Mouse (Mus musculus): ENCODE data around the gene Zfp60. TPM values are rescaled to one million over a fixed set of nuclear protein-coding genes. Genes with fewer than 3 reads are reported as not detected.
A peak's percentile ranks its signal among the peaks of the same experiment; 100 is the strongest.

The Zfp60 gene
- polyA plus RNA-seq, 1 experiment from 2014 or later, result 47.9 TPM

GRCm38 (mm10) chr7:27794566-27794965, 63.4 kb downstream of the Zfp60 start:
- ATAC-seq (ENCODE audit: insufficient number of reproducible peaks, insufficient read depth, low FRiP score, low TSS enrichment, low read depth), result no peak
- Histone ChIP-seq H3K9ac (no peak overlapping the region), H3K4me1 (no peaks in the 10 kb centered on the region), H3K4me2 (no peak overlapping the region), H3K27me3 (no peaks in the 10 kb centered on the region), H3K9me3 (0 out of 2 replicates have a peak, but pooled peaks cover 5% of the 10 kb centered on the region), H3K36me3 (no peaks in the 10 kb centered on the region), H3K4me3 (no peak overlapping the region), H3K27ac (no peak overlapping the region)

GRCm38 (mm10) chr7:27797906-27798811, 67.0 kb downstream of the Zfp60 start:
- 0 out of 2 replicates have a peak, but pooled peaks cover 5% of the 10 kb centered on the region for H3K9me3 ChIP-seq

GRCm38 (mm10) chr7:27801137-27801536, 69.9 kb downstream of the Zfp60 start:
- no peaks in the 10 kb centered on the region for H3K27me3 ChIP-seq
- no peaks in the 10 kb centered on the region for H3K36me3 ChIP-seq
- 0 out of 2 replicates have a peak, but pooled peaks cover 5% of the 10 kb centered on the region for H3K9me3 ChIP-seq
- H3K4me2 ChIP-seq, result no peak overlapping the region
- 58% methylated on average over 2 of the region's 2 CpGs for WGBS
- no peak overlapping the region for H3K4me3 ChIP-seq
- ATAC-seq (ENCODE audit: insufficient number of reproducible peaks, insufficient read depth, low FRiP score, low TSS enrichment, low read depth), result no peak
- peaks cover 7% of the 10 kb centered on the region for H3K4me1 ChIP-seq
- H3K9ac ChIP-seq, result no peak overlapping the region
- H3K27ac ChIP-seq, result no peak overlapping the region

More at GRCm38 (mm10) chr7:27797906-27798811, 67.0 kb downstream of the Zfp60 start:
- Histone ChIP-seq H3K4me2 (peak overlapping the region; percentile 38), H3K9ac (no peak overlapping the region), H3K4me3 (no peak overlapping the region), H3K36me3 (no peaks in the 10 kb centered on the region), H3K4me1 (no peaks in the 10 kb centered on the region), H3K27ac (no peak overlapping the region), H3K27me3 (no peaks in the 10 kb centered on the region)
- ATAC-seq (ENCODE audit: insufficient number of reproducible peaks, insufficient read depth, low FRiP score, low TSS enrichment, low read depth), result no peak
- 30% methylated on average over 8 of the region's 8 CpGs for WGBS

GRCm38 (mm10) chr7:27802986-27803385, 71.8 kb downstream of the Zfp60 start:
- Histone ChIP-seq H3K9ac (no peak overlapping the region), H3K36me3 (peaks cover 5% of the 10 kb centered on the region), H3K9me3 (no peaks in the 10 kb centered on the region), H3K27ac (no peak overlapping the region), H3K4me2 (no peak overlapping the region), H3K4me3 (no peak overlapping the region), H3K4me1 (peaks cover 7% of the 10 kb centered on the region), H3K27me3 (no peaks in the 10 kb centered on the region)
- no peak for ATAC-seq (ENCODE audit: insufficient number of reproducible peaks, insufficient read depth, low FRiP score, low TSS enrichment, low read depth)
- WGBS, result 39% methylated on average over 5 of the region's 5 CpGs

Other genes starting within 250 kb of the Zfp60 start
- 34.7 and 40.1 TPM in 2 replicates for gene Sertad1, start 244.5 kb upstream of the Zfp60 start, polyA plus RNA-seq (2015; fragmentation: Nextera tagmentation; extraction: Ambion mirVana)
- 5.8 and 6.3 TPM in 2 replicates for gene Prx, start 232.1 kb upstream of the Zfp60 start, polyA plus RNA-seq (2015; fragmentation: Nextera tagmentation; extraction: Ambion mirVana)
- 0.92 and 1.1 TPM in 2 replicates for gene Hipk4, start 208.1 kb upstream of the Zfp60 start, polyA plus RNA-seq (2015; fragmentation: Nextera tagmentation; extraction: Ambion mirVana)
- 76.5 and 81.8 TPM in 2 replicates for gene Pld3, start 178.2 kb upstream of the Zfp60 start, polyA plus RNA-seq (2015; fragmentation: Nextera tagmentation; extraction: Ambion mirVana)
- 31.3 and 32.8 TPM in 2 replicates for gene 2310022A10Rik, start 178.2 kb upstream of the Zfp60 start, polyA plus RNA-seq (2015; fragmentation: Nextera tagmentation; extraction: Ambion mirVana)
- 103 and 106 TPM in 2 replicates for gene Akt2, start 139.8 kb upstream of the Zfp60 start, polyA plus RNA-seq (2015; fragmentation: Nextera tagmentation; extraction: Ambion mirVana)
- 1.1 TPM in 2 replicates for gene Ttc9b, start 77.5 kb upstream of the Zfp60 start, polyA plus RNA-seq (2015; fragmentation: Nextera tagmentation; extraction: Ambion mirVana)
- gene Map3k10, start 56.8 kb upstream of the Zfp60 start, polyA plus RNA-seq (2015; fragmentation: Nextera tagmentation; extraction: Ambion mirVana), result 9.3 and 13.0 TPM in 2 replicates
- 5.3 TPM in 2 replicates for gene Zfp607b, start 42.0 kb upstream of the Zfp60 start, polyA plus RNA-seq (2015; fragmentation: Nextera tagmentation; extraction: Ambion mirVana)
- gene Zfp626, start 75.8 kb downstream of the Zfp60 start, polyA plus RNA-seq (2015; fragmentation: Nextera tagmentation; extraction: Ambion mirVana), result 2.7 and 2.9 TPM in 2 replicates
- 9.5 and 10.0 TPM in 2 replicates for gene Zfp59, start 107.2 kb downstream of the Zfp60 start, polyA plus RNA-seq (2015; fragmentation: Nextera tagmentation; extraction: Ambion mirVana)
- gene Zfp607a, start 126.1 kb downstream of the Zfp60 start, polyA plus RNA-seq (2015; fragmentation: Nextera tagmentation; extraction: Ambion mirVana), result 4.2 and 5.1 TPM in 2 replicates
- gene Zfp974, start 198.1 kb downstream of the Zfp60 start, polyA plus RNA-seq (2015; fragmentation: Nextera tagmentation; extraction: Ambion mirVana), result 10.8 and 13.7 TPM in 2 replicates
- 26.5 and 28.1 TPM in 2 replicates for gene Zfp780b, start 247.8 kb downstream of the Zfp60 start, polyA plus RNA-seq (2015; fragmentation: Nextera tagmentation; extraction: Ambion mirVana)

Measured in embryonic facial prominence, embryonic 13.5 days (tissue).